Mouse (Mus musculus) limb, embryonic 11.5 days (tissue): ENCODE data around the gene Gm5089. TPM values are rescaled to one million over a fixed set of nuclear protein-coding genes. Genes with fewer than 3 reads are reported as not detected.
A peak's percentile ranks its signal among the peaks of the same experiment; 100 is the strongest.

Experiments
- ATAC-seq: fragments of 200-750 bp; cut with Nextera tagmentation; 2 replicates; pipeline ENCODE4 v1.8.0; 2017; ENCODE audit warnings: low read depth; ENCODE audit not compliant: insufficient number of reproducible peaks, low FRiP score, low TSS enrichment
- DNase-seq: peaks from one replicate; pipeline ENCODE4 v3.0.0-alpha.2; 2015; ENCODE audit warnings: low spot score
- H3K27ac ChIP-seq: fragments of 300-500 bp; sonication (generic); replicated peaks from 2 replicates; pipeline ENCODE4 v1.5.1; 2014; ENCODE audit warnings: low read depth, mild to moderate bottlenecking, low read length
- H3K27me3 ChIP-seq: fragments of 300-500 bp; sonication (generic); 2 replicates; pipeline ENCODE4 v1.6.1; 2014; ENCODE audit warnings: mild to moderate bottlenecking, low read length, mixed read lengths; ENCODE audit not compliant: control insufficient read depth, insufficient read depth
- H3K36me3 ChIP-seq: fragments of 300-500 bp; sonication (generic); 2 replicates; pipeline ENCODE4 v1.6.1; 2014; ENCODE audit warnings: mild to moderate bottlenecking, low read length, moderate library complexity, mixed read lengths; ENCODE audit not compliant: control insufficient read depth, insufficient read depth
- H3K4me1 ChIP-seq: fragments of 300-500 bp; sonication (generic); 2 replicates; pipeline ENCODE4 v1.6.1; 2014; ENCODE audit warnings: low read length, mixed read lengths; ENCODE audit not compliant: control insufficient read depth, insufficient read depth
- H3K4me2 ChIP-seq: fragments of 300-500 bp; sonication (generic); 2 replicates; pipeline ENCODE4 v1.6.1; 2014; ENCODE audit warnings: low read depth, mild to moderate bottlenecking, moderate library complexity; ENCODE audit not compliant: severe bottlenecking
- H3K4me3 ChIP-seq: fragments of 300-500 bp; sonication (generic); 2 replicates; pipeline ENCODE4 v1.5.1; 2014; ENCODE audit warnings: low read depth, low read length
- H3K9ac ChIP-seq: fragments of 300-500 bp; sonication (generic); 2 replicates; pipeline ENCODE4 v1.6.1; 2014; ENCODE audit warnings: mild to moderate bottlenecking, low read length
- H3K9me3 ChIP-seq: fragments of 300-500 bp; sonication (generic); 2 replicates; pipeline ENCODE4 v1.6.1; 2016; ENCODE audit warnings: low read length; ENCODE audit not compliant: control insufficient read depth
- WGBS: fragments of 180-500 bp; shearing (Covaris S2); extraction: QIAGEN DNeasy Blood & Tissue Kit; methylation state at CpG from one replicate; pipeline ENCODE4 v1.1.7; 2014; 5-methylcytosine and 5-hydroxymethylcytosine counted together
- polyA plus RNA-seq: library from polyadenylated mRNA; unstranded; fragments of >200 nt; fragmentation: Nextera tagmentation; extraction: Ambion mirVana; gene quantifications from 2 replicates; pipeline ENCODE4 v1.2.1, GENCODE M21; 2014

The Gm5089 gene
- polyA plus RNA-seq, 1 experiment from 2014 or later, result 0.24 TPM

DNA sequence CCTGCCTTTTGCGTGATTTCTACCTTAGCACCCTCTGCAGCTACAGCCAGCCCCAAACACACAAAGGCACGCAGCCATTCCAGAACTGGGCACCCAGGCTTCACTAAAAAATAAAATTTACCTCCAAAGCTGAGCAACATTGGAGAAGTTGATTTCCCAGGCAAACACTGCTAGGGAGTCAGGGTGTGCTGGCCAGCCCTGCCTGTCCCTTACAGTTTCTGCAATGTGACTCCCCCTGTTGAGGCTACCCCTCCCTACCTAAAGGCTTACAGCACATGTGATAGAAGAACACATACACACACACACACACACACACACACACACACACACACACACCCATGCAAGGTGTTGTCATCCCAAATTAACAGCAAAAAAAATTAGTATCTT is 37.4 kb downstream of the Gm5089 start:
- no peak overlapping the region for H3K4me2 ChIP-seq
- H3K27ac ChIP-seq, result peak overlapping the region; percentile 70
- 0 out of 2 replicates have a peak, but pooled peaks have one; percentile 36 for ATAC-seq
- no peak overlapping the region for H3K4me3 ChIP-seq
- 26% methylated on average over 2 of the region's 2 CpGs for WGBS
- no peaks in the 10 kb centered on the region; the same call in 1 of the 2 replicates for H3K4me1 ChIP-seq
- DNase-seq, result no peak
- no peaks in the 10 kb centered on the region for H3K36me3 ChIP-seq
- H3K9me3 ChIP-seq, result no peaks in the 10 kb centered on the region
- peak overlapping the region; percentile 28; the same call in 1 of the 2 replicates for H3K9ac ChIP-seq
- no peaks in the 10 kb centered on the region for H3K27me3 ChIP-seq

DNA sequence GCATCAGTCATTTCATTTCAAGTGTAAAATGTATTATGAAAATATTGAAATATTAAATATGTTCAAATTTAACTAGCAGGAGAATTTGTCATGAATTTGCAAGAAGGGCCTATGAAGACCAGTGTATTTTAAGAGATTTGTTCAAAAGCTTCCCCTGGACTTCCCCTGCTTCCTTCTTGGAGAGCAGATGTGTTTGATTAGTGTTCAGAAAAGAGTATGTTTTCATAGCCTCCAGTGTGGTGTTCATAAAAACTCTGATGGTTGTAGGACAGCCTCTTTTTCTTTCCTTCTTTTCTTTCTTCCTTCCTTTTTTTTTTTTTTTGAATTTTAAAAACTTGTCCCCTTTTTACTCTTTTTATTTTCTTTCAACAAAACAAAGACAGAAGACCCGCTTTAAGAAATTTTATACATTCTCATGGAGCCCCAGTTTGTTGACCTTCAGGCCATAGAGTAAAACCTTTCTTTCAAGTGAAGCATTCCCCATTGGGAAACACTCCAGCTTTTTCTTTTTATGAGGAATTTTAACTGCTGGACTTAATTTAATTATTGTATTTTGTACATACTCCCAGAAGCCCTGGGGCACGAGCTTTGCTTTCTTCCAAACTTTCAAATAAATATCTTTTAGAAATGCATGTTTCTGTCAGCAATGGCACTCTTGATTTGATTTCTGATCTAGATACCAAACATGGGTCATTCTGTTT is 37.9 kb downstream of the Gm5089 start:
- no peak overlapping the region for H3K4me3 ChIP-seq
- peak overlapping the region; percentile 70 for H3K27ac ChIP-seq
- H3K27me3 ChIP-seq, result no peaks in the 10 kb centered on the region
- 27% methylated on average over 2 of the region's 2 CpGs for WGBS
- H3K9ac ChIP-seq, result no peak overlapping the region; the same call in 1 of the 2 replicates
- no peaks in the 10 kb centered on the region for H3K36me3 ChIP-seq
- no peaks in the 10 kb centered on the region for H3K9me3 ChIP-seq
- H3K4me1 ChIP-seq, result no peaks in the 10 kb centered on the region; the same call in 1 of the 2 replicates
- DNase-seq (no peak), ATAC-seq (no peak)
- no peak overlapping the region for H3K4me2 ChIP-seq

GRCm38 (mm10) chr14:122406541-122407219 is 44.2 kb downstream of the Gm5089 start:
- Histone ChIP-seq H3K4me2 (peak overlapping the region; percentile 60), H3K27ac (peak overlapping the region; percentile 15), H3K36me3 (no peaks in the 10 kb centered on the region), H3K9me3 (no peaks in the 10 kb centered on the region), H3K4me3 (peak overlapping the region; percentile 17), H3K4me1 (peaks cover 22% of the 10 kb centered on the region), H3K9ac (peak overlapping the region; percentile 31), H3K27me3 (0 out of 2 replicates have a peak, but pooled peaks cover 2% of the 10 kb centered on the region)
- DNase-seq, result peak; percentile 68
- WGBS, result under 1% methylated on average over 58 of the region's 58 CpGs
- peak; percentile 63 for ATAC-seq

GRCm38 (mm10) chr14:122405897-122406540 is 44.9 kb downstream of the Gm5089 start:
- ATAC-seq, result no peak
- under 1% methylated on average over 18 of the region's 18 CpGs for WGBS
- H3K4me2 ChIP-seq, result peak overlapping the region; percentile 60
- no peaks in the 10 kb centered on the region for H3K36me3 ChIP-seq
- H3K9ac ChIP-seq, result peak overlapping the region; percentile 31
- H3K27me3 ChIP-seq, result 0 out of 2 replicates have a peak, but pooled peaks cover 2% of the 10 kb centered on the region
- H3K4me3 ChIP-seq, result peak overlapping the region; percentile 17
- no peaks in the 10 kb centered on the region for H3K9me3 ChIP-seq
- DNase-seq, result peak; percentile 58
- H3K27ac ChIP-seq, result peak overlapping the region; percentile 15
- H3K4me1 ChIP-seq, result peaks cover 22% of the 10 kb centered on the region

DNA sequence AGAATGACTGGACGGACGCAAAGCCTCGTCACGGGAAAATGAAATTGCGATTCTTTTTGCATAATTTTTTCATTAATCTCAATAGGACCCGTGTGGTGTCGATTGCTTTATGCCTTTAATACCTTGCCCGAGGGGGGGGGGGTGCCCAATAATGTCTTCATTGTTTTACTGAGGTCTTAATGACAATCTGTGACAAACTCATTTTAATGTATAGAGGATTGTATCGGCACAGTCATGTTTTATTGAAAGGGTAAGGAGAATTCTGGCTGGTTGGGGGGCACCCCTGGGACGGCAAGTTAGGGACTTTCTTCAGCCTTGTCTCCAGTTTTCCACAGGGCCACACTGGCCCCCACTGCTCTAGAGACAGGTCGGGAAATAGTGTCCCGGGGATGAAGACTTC is 45.7 kb downstream of the Gm5089 start:
- DNase-seq (no peak), ATAC-seq (no peak)
- H3K9me3 ChIP-seq, result no peaks in the 10 kb centered on the region
- H3K4me3 ChIP-seq, result no peak overlapping the region
- 0 out of 2 replicates have a peak, but pooled peaks cover 2% of the 10 kb centered on the region for H3K27me3 ChIP-seq
- H3K27ac ChIP-seq, result no peak overlapping the region
- no peak overlapping the region for H3K9ac ChIP-seq
- 43% methylated on average over 12 of the region's 12 CpGs for WGBS
- H3K4me1 ChIP-seq, result peaks cover 22% of the 10 kb centered on the region
- no peak overlapping the region for H3K4me2 ChIP-seq
- no peaks in the 10 kb centered on the region for H3K36me3 ChIP-seq

- no peak overlapping the region for H3K4me2 ChIP-seq
- H3K4me1 ChIP-seq, result peaks cover 22% of the 10 kb centered on the region
- H3K36me3 ChIP-seq, result no peaks in the 10 kb centered on the region
- H3K9me3 ChIP-seq, result no peaks in the 10 kb centered on the region
- no peak overlapping the region for H3K4me3 ChIP-seq
- ATAC-seq (no peak), DNase-seq (no peak)
- no peak overlapping the region for H3K9ac ChIP-seq
- H3K27me3 ChIP-seq, result 0 out of 2 replicates have a peak, but pooled peaks cover 2% of the 10 kb centered on the region
- 77% methylated on average over 7 of the region's 7 CpGs for WGBS
- H3K27ac ChIP-seq, result no peak overlapping the region
Measured at GRCm38 (mm10) chr14:122404596-122405154, 46.2 kb downstream of the Gm5089 start.

GRCm38 (mm10) chr14:122403422-122403940 is 47.4 kb downstream of the Gm5089 start:
- Histone ChIP-seq H3K4me2 (no peak overlapping the region), H3K9ac (no peak overlapping the region), H3K27ac (no peak overlapping the region), H3K27me3 (0 out of 2 replicates have a peak, but pooled peaks cover 2% of the 10 kb centered on the region), H3K4me3 (no peak overlapping the region), H3K4me1 (peaks cover 22% of the 10 kb centered on the region), H3K36me3 (no peaks in the 10 kb centered on the region), H3K9me3 (no peaks in the 10 kb centered on the region)
- ATAC-seq (no peak), DNase-seq (no peak)
- WGBS, result 85% methylated on average over 3 of the region's 3 CpGs
